Mouse (Mus musculus) bone marrow, adult 2 months (tissue): ENCODE measurements at regions not wholly inside any gene's neighbourhood (a gene's known extent, or its start where the extent isn't known, plus 50 kb on each side); places are given as distances from the start of the nearest gene placed in this dataset.
A peak's percentile ranks its signal among the peaks of the same experiment; 100 is the strongest.

ENCODE experiments used
- H3K27ac ChIP-seq: fragments of 200-500 bp; 2 replicates; pipeline ENCODE4 v1.5.1; 2012; ENCODE audit warnings: low read depth, mild to moderate bottlenecking, control low read depth, inconsistent platforms, low read length; ENCODE audit not compliant: control insufficient read depth, poor library complexity, insufficient read depth
- H3K4me1 ChIP-seq: fragments of 200-500 bp; 2 replicates; pipeline ENCODE4 v1.6.1; 2011; ENCODE audit warnings: low read length; ENCODE audit not compliant: control insufficient read depth, insufficient read depth
- H3K4me3 ChIP-seq: fragments of 200-500 bp; replicated peaks from 2 replicates; pipeline ENCODE3; 2011; ENCODE audit warnings: mild to moderate bottlenecking, low read depth, low read length, control low read depth; ENCODE audit not compliant: control insufficient read depth
- CTCF ChIP-seq: fragments of 200-500 bp; IDR thresholded peaks from 2 replicates; pipeline ENCODE4 v1.5.1; 2011; ENCODE audit warnings: low read length, control low read depth; ENCODE audit not compliant: control insufficient read depth, insufficient read depth
- POLR2A ChIP-seq: fragments of 200-500 bp; IDR thresholded peaks from 2 replicates; pipeline ENCODE4 v1.6.1; 2011; ENCODE audit warnings: low read depth, mild to moderate bottlenecking, control low read depth, low read length, borderline replicate concordance; ENCODE audit not compliant: control insufficient read depth
- whole genome bisulfite sequencing: fragments of 180-500 bp; shearing (Covaris S2); methylation state at CpG from one replicate; pipeline ENCODE4 v1.1.7; 2018; 5-methylcytosine and 5-hydroxymethylcytosine counted together

DNA sequence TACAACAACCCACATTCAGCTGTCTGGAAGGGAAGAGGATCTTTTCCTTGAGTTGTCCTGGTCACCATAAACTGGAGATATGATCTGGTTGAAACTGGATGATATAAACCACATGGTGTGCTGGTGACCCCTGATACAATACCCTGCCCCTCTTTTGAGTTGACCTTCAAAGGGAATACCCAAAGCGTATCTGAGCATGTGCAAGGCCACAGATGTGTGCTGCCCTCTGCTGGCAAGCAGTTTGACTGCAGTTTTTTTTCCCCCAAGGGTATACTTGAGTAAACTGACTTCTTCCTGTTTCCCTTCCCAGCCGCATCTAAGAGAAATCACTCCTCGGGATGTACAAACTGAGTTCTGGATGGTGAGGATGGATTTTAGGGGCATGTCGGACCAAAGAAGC, 59.1 kb upstream of the Mbip start:
- no peak overlapping the region for H3K4me3 ChIP-seq
- H3K4me1 ChIP-seq = no peaks in the 10 kb centered on the region
- 32% methylated on average over 4 of the region's 4 CpGs for WGBS
- H3K27ac ChIP-seq = no peak overlapping the region
- TF ChIP-seq POLR2A (no peak), CTCF (peak; percentile 69)

DNA sequence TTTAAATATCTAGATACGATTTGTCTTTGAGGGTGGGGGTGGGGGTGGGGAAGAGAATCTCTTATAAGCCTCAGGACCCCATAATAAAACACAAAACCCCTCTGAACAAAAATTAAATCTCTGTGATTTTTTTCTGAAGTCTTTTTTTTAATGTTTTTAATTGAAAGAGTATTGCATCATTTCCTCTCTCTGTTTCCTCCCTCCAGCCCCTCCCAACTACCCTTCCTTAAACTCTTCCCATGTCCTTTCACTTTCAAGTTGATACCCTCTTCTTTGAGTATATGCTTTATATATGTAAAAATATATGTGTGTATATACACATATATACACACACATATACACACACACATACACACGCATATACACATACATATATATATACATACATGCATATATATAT, 58.6 kb upstream of the Mbip start:
- H3K4me3 ChIP-seq = no peak overlapping the region
- no peak overlapping the region for H3K27ac ChIP-seq
- H3K4me1 ChIP-seq = no peaks in the 10 kb centered on the region
- 79% methylated on average over 2 of the region's 2 CpGs for WGBS
- TF ChIP-seq CTCF (no peak), POLR2A (no peak)

DNA sequence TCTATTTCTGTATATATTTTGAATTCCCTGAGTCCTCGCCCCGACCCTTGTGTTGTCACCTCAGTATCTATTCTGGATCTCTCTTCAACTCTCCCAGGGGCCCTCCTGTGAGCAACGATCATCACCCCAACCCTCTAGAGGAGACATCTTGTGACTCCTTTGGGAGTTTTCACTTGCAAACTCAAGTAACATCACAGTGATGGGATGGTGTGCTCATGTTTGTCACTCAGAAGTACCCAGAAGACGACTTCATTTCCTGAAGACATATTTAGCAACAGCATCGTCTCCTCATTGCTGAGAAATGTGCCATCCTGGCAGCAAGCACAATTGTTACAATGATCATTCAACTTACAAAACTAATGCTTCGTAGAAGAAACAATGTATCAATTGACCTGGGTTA, 57.9 kb upstream of the Mbip start:
- no peaks in the 10 kb centered on the region for H3K4me1 ChIP-seq
- TF ChIP-seq POLR2A (no peak), CTCF (no peak)
- WGBS = 44% methylated on average over 6 of the region's 6 CpGs
- no peak overlapping the region for H3K27ac ChIP-seq
- no peak overlapping the region for H3K4me3 ChIP-seq

DNA sequence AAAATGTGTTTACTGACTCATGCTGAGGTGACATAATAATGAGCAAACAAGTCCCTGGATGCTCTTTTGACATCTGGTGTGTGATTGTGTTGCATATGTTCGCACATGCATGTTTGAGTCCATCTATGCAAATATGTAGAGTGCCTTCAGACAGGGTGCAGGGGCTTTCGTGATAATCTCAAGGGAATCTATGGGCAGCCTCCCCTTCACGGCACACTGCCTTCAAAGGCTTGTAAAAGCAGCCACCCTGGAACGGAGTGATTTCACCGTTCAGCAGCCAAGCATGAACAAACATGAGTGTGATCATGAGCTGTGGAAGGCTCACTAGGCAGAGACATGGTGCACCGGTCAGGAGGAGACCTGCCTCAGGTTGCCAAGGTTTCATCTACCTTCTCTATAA, 57.1 kb upstream of the Mbip start:
- H3K4me1 ChIP-seq = no peaks in the 10 kb centered on the region
- WGBS = 69% methylated on average over 6 of the region's 6 CpGs
- H3K4me3 ChIP-seq = no peak overlapping the region
- H3K27ac ChIP-seq = no peak overlapping the region
- TF ChIP-seq CTCF = no peak
- TF ChIP-seq POLR2A = no peak

DNA sequence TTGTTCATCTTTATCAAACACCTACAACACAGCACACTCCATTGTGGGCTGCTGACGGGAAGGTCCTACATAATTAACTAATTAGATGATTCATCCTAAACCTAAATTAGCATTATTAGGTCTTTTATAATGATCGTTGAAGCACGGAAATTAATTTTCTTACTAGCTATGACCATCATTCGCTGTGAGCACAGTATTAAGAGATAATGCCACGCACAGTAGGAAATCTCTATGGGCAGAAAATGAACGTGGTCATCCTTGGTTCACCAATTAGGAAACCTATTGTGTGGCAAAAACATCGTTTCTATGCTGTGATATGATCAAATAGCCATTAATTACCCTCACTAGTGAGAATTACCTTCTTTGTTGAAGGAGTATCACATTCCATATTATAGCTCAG, 56.4 kb upstream of the Mbip start:
- Histone ChIP-seq H3K27ac (no peak overlapping the region), H3K4me3 (no peak overlapping the region), H3K4me1 (no peaks in the 10 kb centered on the region)
- WGBS = 73% methylated on average over 7 of the region's 7 CpGs
- TF ChIP-seq CTCF = no peak
- no peak for TF ChIP-seq POLR2A
